Mouse (Mus musculus) ES-Bruce4 (cell line): ENCODE data around the gene Cep164.

Experiments used
- CTCF ChIP-seq: IDR thresholded peaks from one replicate; pipeline ENCODE4 v1.8.1; 2011; ENCODE audit warnings: low read depth, low read length
- POLR2A ChIP-seq: IDR thresholded peaks from one replicate; pipeline ENCODE4 v1.8.1; 2011; ENCODE audit warnings: low read length; ENCODE audit not compliant: insufficient read depth

DNA sequence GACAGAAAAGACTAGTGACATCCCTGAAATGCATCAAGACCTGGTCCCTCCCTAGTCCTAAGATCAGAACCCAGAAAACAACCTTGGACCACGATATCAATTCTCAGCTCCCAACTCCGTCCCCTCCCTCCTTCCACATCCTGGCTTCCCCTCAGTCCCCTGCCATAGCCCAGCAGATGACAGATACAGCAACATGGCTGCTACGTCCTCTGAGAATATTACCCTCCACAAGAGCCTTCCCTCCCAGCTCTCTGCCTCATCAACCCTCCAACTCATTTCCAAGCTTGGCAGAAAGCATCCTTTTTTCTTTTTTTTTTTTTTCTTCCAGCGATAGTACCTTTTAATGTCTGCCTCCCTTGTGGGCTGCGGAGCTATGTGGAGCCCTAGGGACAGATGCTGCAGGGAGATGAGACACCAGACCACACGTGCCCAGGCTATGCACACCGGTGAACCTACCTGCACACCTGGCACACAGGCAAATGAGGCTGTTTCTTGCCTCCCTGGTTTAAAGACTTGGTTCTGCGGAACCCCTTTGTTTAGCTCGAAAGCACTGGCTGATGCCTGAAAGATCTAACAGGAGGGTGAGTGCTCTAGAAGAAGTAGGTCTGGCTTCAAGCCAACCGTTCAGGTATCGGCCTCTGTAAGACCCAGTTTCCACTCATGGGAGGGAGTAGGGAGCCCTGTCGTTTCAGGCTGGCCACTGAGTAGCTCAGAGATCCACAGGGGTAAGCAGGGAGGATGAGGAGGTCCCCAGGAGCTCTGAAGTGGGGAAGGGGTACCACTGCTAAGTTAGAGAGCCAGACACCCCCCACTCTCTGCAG is 45.0 kb downstream of the Cep164 start:
- TF ChIP-seq CTCF (no peak), POLR2A (no peak)
